9 mouse cellular contexts compared by ENCODE assay signal in genomic region chr2:167417694-167418093, GRCm38 (mm10). TPM values are rescaled to one million over a fixed set of nuclear protein-coding genes. Genes with fewer than 3 reads are reported as not detected.
DNase-seq lines count a peak whose midpoint lies in the region; ATAC-seq and TF ChIP-seq lines count a peak whose summit lies in the region.
"Had no signal": no experiment of that assay in that cellular context is flagged by ENCODE, and none has a peak within 500 bp of the region (broad histone marks: within the 10 kb centered on the region; RNA-seq: fewer than 3 reads in every experiment).

No protein-coding gene starts in this region.

- no peaks in the 10 kb centered on the region for H3K9me3 ChIP-seq in forebrain, postnatal 0 days (ENCODE audit: low read length)
- 0 out of 2 replicates have a peak, but pooled peaks cover 2% of the 10 kb centered on the region for H3K9me3 ChIP-seq in forebrain, embryonic 16.5 days (ENCODE audit: control insufficient read depth, low read length)
- H3K9me3 ChIP-seq in E14TG2a.4 (ENCODE audit: low read length) = no peaks in the 10 kb centered on the region

- WGBS in forebrain, postnatal 0 days = 43% methylated on average over 4 of the region's 4 CpGs
- WGBS in forebrain, embryonic 16.5 days = 38% methylated on average over 4 of the region's 4 CpGs

- ATAC-seq in forebrain, postnatal 0 days = no peak
- ATAC-seq in forebrain, embryonic 16.5 days = no peak

- H3K4me2 ChIP-seq in forebrain, postnatal 0 days (ENCODE audit: low read depth) = no peak overlapping the region
- no peak overlapping the region for H3K4me2 ChIP-seq in forebrain, embryonic 16.5 days (ENCODE audit: low read length)
- H3K4me2 ChIP-seq: limb, embryonic 12.5 days had no signal

- H3K4me1 ChIP-seq in forebrain, postnatal 0 days (ENCODE audit: insufficient read depth) = peaks cover 10% of the 10 kb centered on the region; the same call in 1 of the 2 replicates
- H3K4me1 ChIP-seq in forebrain, embryonic 16.5 days (replicated peaks; ENCODE audit: control insufficient read depth, insufficient read depth, low read length) = peaks cover 12% of the 10 kb centered on the region
- peaks cover 34% of the 10 kb centered on the region for H3K4me1 ChIP-seq in E14TG2a.4 (replicated peaks; ENCODE audit: low read depth, low read length)

- H3K27me3 ChIP-seq in forebrain, postnatal 0 days (ENCODE audit: insufficient read depth, low read length) = no peaks in the 10 kb centered on the region
- no peaks in the 10 kb centered on the region for H3K27me3 ChIP-seq in forebrain, embryonic 16.5 days (replicated peaks; ENCODE audit: control insufficient read depth, insufficient read depth, low read length)
- H3K27me3 ChIP-seq in E14TG2a.4 (ENCODE audit: insufficient read depth, low read length) = no peaks in the 10 kb centered on the region
- H3K27me3 ChIP-seq: limb, embryonic 12.5 days had no signal

- peak; percentile 53 for DNase-seq in forebrain, postnatal 0 days
- peak; percentile 82 to 88 for DNase-seq in cerebellum, adult 18-20 months
- DNase-seq in gastrocnemius, postnatal 36 days = peak; percentile 65 to 66
- peak; percentile 24 to 36 for DNase-seq in left cerebral cortex, adult 8-10 months (ENCODE audit: low spot score in 2 of 2)
- DNase-seq in ovary, postnatal 36 days (ENCODE audit: low spot score) = peak; percentile 64
- DNase-seq in thymus, postnatal 36 days = peak; percentile 49 to 58

- intact Hi-C loops in gastrocnemius, postnatal 36 days (cut with DNase I) = loop anchor here (1.0 to 5.0 kb wide), 4 partner anchors 65 to 345 kb away; no protein-coding TSS in a partner anchor

- no peak overlapping the region for H3K9ac ChIP-seq in forebrain, postnatal 0 days
- no peak overlapping the region for H3K9ac ChIP-seq in forebrain, embryonic 16.5 days (replicated peaks; ENCODE audit: low read depth, low read length)
- H3K9ac ChIP-seq: limb, embryonic 12.5 days had no signal

- no peak overlapping the region for H3K27ac ChIP-seq in forebrain, postnatal 0 days (ENCODE audit: low read depth, low read length)
- no peak overlapping the region for H3K27ac ChIP-seq in forebrain, embryonic 16.5 days (ENCODE audit: low read length)
- H3K27ac ChIP-seq: limb, embryonic 12.5 days had no signal

- no peak overlapping the region for H3K4me3 ChIP-seq in forebrain, postnatal 0 days (ENCODE audit: low read depth, low read length)
- H3K4me3 ChIP-seq in forebrain, embryonic 16.5 days (replicated peaks; ENCODE audit: low read length) = no peak overlapping the region
- H3K4me3 ChIP-seq in E14TG2a.4 (replicated peaks; ENCODE audit: low read length) = no peak overlapping the region
- H3K4me3 ChIP-seq: limb, embryonic 12.5 days had no signal

- peak; percentile 73 for TF ChIP-seq CTCF in forebrain, postnatal 0 days (IDR thresholded peaks at IDR 0.05; ENCODE audit: low read depth)
- TF ChIP-seq CTCF in E14TG2a.4 (conservative IDR thresholded peaks at IDR 0.05; ENCODE audit: low read length) = peak; percentile 64

- no peaks in the 10 kb centered on the region for H3K36me3 ChIP-seq in forebrain, postnatal 0 days (ENCODE audit: insufficient read depth)
- no peaks in the 10 kb centered on the region for H3K36me3 ChIP-seq in forebrain, embryonic 16.5 days (ENCODE audit: control insufficient read depth, insufficient read depth)
- no peaks in the 10 kb centered on the region for H3K36me3 ChIP-seq in E14TG2a.4 (ENCODE audit: insufficient read depth, low read length)
- H3K36me3 ChIP-seq: limb, embryonic 12.5 days had no signal

RNA-seq across cellular contexts. Expression of gene Slc9a8, which starts 3.8 kb away (rescaled TPM):
- 23.5 and 38.4 TPM in 2 replicates for total RNA-seq in forebrain, postnatal 0 days (2014; rRNA removed)
- polyA plus RNA-seq in forebrain, postnatal 0 days (2015; fragmentation: Nextera tagmentation; extraction: Ambion mirVana) = 10.9 and 18.0 TPM in 2 replicates
- 21.1 and 24.0 TPM in 2 replicates for polyA plus RNA-seq in forebrain, embryonic 16.5 days (2015; fragmentation: Nextera tagmentation; extraction: Ambion mirVana)
- total RNA-seq in gastrocnemius, postnatal 36 days (2021) = 10 to 100 TPM; 21.8 to 22.8 TPM
- 10 to 100 TPM; 34.4 to 38.7 (median 35.1) TPM for total RNA-seq in left cerebral cortex, adult 8-10 months (2022)

Comparison
In these comparisons a context has a peak if more than half of its experiments do, and no peak if none do; other contexts are left out.
1. DNase-seq: peak in every context shown above with its lines; median percentile 85 in cerebellum, adult 18-20 months; 66 in gastrocnemius, postnatal 36 days; 64 in ovary, postnatal 36 days; 54 in thymus, postnatal 36 days; 53 in forebrain, postnatal 0 days; 30 in left cerebral cortex, adult 8-10 months.